Mouse (Mus musculus) megakaryocyte, embryonic 14.5 days (primary cell): ENCODE data around the gene Gm9639. TPM values are rescaled to one million over a fixed set of nuclear protein-coding genes. Genes with fewer than 3 reads are reported as not detected.
"Not testable (repeated sequence)": the region's sequence is repeated elsewhere in the genome, so short reads cannot be mapped to it uniquely, and the experiment has no call there.

ENCODE experiments used
- H3K27me3 ChIP-seq: replicated peaks from 2 replicates; pipeline ENCODE3; 2012; ENCODE audit warnings: inconsistent platforms
- H3K36me3 ChIP-seq: replicated peaks from 2 replicates; pipeline ENCODE3; 2012; ENCODE audit warnings: low read length, inconsistent platforms, mixed read lengths
- H3K4me1 ChIP-seq: 2 replicates; pipeline ENCODE4 v1.6.1; 2012; ENCODE audit warnings: inconsistent platforms
- H3K4me3 ChIP-seq: replicated peaks from 2 replicates; pipeline ENCODE3; 2012; ENCODE audit warnings: moderate library complexity, mild to moderate bottlenecking, inconsistent platforms
- H3K9me3 ChIP-seq: 2 replicates; pipeline ENCODE4 v1.6.1; 2012; ENCODE audit warnings: inconsistent platforms
- FLI1 ChIP-seq: IDR thresholded peaks from 2 replicates; pipeline ENCODE4 v1.6.1; 2012; ENCODE audit warnings: low read length, inconsistent platforms, mixed read lengths
- GATA1 ChIP-seq: IDR thresholded peaks from 3 replicates; pipeline ENCODE4 v1.6.1; 2012; ENCODE audit warnings: mixed read lengths, low read length, inconsistent platforms, borderline replicate concordance
- polyA plus RNA-seq: library from polyadenylated mRNA; stranded (reverse); fragments of >175 nt; gene quantifications from 2 replicates; pipeline ENCODE4 v1.2.3, GENCODE M21; 2012; ENCODE audit warnings: low replicate concordance; ENCODE audit not compliant: insufficient read depth

Gm9639 gene
- polyA plus RNA-seq, 1 experiment, result not detected

DNA sequence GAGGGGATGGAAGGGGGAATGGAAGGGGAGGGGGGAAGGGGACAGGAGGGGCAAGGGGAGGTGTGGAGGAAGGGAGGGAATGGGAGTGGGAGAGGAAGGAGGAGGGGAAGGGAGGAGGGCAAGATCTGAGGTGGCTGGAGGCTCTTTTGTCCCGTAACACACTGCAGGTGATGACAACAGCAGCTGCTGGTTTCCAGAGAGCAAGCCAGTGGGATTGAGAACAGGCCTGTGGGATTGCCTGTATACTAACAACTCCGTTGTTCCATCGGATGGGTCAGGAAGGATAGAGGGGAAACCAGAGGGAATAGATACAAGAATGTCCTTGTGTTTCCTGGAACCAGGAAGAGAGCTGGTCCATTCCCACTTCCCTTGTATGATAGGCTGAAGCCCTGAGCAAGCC is 2.8 kb upstream of the Gm9639 start:
- Histone ChIP-seq H3K27me3 (peaks cover 35% of the 10 kb centered on the region), H3K4me3 (no peak overlapping the region), H3K9me3 (no peaks in the 10 kb centered on the region), H3K4me1 (peaks cover 42% of the 10 kb centered on the region), H3K36me3 (no peaks in the 10 kb centered on the region)
- TF ChIP-seq FLI1, result no peak
- TF ChIP-seq GATA1, result no peak

DNA sequence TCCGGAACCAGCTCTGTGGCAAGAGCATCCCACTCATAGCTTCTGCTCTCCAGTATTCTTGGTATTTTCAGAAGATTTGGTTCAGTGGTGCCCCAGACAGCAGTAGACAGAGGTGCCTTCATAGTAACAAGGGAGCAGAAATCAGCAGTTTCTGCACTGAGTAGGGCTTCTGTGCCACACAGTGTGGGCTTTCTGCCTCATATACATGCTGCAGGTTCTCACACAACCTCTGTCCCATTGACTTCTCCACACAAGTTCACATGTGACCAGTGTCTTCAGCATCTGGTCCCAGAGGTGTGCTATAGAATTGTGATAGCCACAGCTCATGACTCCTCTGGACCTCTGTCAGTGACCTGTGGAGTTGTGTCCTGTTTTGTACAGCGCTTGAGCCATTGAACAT is 6.3 kb downstream of the Gm9639 start:
- TF ChIP-seq GATA1, result no peak
- no peak for TF ChIP-seq FLI1
- H3K9me3 ChIP-seq, result no peaks in the 10 kb centered on the region
- no peak overlapping the region for H3K4me3 ChIP-seq
- no peaks in the 10 kb centered on the region for H3K4me1 ChIP-seq
- no peaks in the 10 kb centered on the region for H3K36me3 ChIP-seq
- H3K27me3 ChIP-seq, result peaks cover 9% of the 10 kb centered on the region

DNA sequence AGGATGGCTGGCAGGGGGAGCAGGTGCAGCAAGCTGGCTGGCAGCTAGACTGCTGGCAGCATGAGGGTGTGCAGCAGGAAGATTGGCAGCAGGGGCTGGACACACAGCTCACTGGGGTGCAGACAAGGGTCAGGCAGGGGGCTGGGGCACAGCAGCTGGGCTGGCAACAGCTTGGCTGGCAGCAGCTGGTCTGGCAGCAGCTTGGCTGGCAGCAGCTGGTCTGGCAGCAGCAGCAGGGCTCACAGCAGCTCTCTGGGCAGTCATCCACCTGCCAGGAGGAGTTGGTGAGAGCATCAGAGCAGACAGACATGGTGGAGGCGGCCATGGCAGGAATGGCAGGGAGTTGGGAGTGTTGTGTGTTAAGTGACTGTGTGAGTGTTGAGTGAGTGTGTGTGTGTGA is 7.0 kb downstream of the Gm9639 start, which contains the start of gene Gm7137:
Gm7137 (minus strand) TSS at position 325 of the 400 bp plus-strand sequence.
- not testable (repeated sequence) for H3K9me3 ChIP-seq, H3K27me3 ChIP-seq, H3K36me3 ChIP-seq, H3K4me1 ChIP-seq, H3K4me3 ChIP-seq

DNA sequence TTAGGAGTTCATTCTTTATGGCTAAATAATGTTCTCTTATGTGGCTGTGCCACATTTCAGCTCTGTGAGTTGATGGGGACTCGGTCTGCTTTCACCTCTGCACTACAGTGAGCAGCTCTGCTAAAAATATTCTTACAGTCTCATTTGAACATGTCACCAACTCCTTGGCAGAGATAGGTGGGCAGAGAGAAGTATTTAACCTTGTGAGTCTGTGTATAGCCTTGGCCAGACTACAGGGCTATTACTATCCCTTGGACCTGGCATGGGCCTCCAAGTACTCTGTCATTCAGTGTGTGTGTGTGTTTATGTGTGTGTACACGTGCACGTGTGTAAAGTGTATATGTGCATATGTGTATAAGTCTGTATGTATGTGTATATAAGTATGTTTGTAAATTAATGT is 11.5 kb downstream of the Gm9639 start:
- H3K36me3 ChIP-seq, H3K4me3 ChIP-seq, H3K9me3 ChIP-seq, H3K4me1 ChIP-seq, H3K27me3 ChIP-seq: not testable (repeated sequence)

DNA sequence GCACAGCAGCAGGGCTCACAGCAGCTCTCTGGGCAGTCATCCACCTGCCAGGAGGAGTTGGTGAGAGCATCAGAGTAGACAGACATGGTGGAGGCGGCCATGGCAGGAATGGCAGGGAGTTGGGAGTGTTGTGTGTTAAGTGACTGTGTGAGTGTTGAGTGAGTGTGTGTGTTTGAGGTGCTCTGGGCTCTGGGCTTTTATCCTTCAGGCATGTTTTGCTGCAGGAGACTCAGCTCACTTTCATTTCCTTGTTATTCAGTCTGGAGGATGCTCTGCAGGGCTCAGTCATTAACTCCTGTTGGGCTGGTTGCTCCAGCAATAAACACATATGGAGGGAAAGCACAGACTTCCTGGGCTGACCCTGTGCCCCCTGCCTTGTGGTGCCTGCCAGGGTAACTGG is 12.4 kb downstream of the Gm9639 start, which contains the start of gene Gm3250:
Gm3250 (minus strand) TSS at position 101 of the 400 bp plus-strand sequence.
- not testable (repeated sequence) for H3K36me3 ChIP-seq, H3K4me1 ChIP-seq, H3K4me3 ChIP-seq, H3K9me3 ChIP-seq, H3K27me3 ChIP-seq

DNA sequence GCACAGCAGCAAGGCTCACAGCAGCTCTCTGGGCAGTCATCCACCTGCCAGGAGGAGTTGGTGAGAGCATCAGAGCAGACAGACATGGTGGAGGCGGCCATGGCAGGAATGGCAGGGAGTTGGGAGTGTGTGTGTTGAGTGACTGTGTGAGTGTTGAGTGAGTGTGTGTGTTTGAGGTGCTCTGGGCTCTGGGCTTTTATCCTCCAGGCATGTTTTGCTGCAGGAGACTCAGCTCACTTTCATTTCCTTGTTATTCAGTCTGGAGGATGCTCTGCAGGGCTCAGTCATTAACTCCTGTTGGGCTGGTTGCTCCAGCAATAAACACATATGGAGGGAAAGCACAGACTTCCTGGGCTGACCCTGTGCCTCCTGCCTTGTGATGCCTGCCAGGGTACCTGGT is 18.0 kb downstream of the Gm9639 start, which contains the start of gene Gm7138:
Gm7138 (minus strand) TSS at position 101 of the 400 bp plus-strand sequence.
- not testable (repeated sequence) for H3K4me1 ChIP-seq, H3K36me3 ChIP-seq, H3K9me3 ChIP-seq, H3K4me3 ChIP-seq, H3K27me3 ChIP-seq

DNA sequence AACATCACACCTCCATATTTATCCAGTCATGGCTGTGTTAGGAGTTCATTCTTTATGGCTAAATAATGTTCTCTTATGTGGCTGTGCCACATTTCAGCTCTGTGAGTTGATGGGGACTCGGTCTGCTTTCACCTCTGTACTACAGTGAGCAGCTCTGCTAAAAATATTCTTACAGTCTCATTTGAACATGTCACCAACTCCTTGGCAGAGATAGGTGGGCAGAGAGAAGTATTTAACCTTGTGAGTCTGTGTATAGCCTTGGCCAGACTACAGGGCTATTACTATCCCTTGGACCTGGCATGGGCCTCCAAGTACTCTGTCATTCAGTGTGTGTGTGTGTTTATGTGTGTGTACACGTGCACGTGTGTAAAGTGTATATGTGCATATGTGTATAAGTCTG is 22.7 kb downstream of the Gm9639 start:
- not testable (repeated sequence) for H3K4me1 ChIP-seq, H3K36me3 ChIP-seq, H3K4me3 ChIP-seq, H3K27me3 ChIP-seq, H3K9me3 ChIP-seq

DNA sequence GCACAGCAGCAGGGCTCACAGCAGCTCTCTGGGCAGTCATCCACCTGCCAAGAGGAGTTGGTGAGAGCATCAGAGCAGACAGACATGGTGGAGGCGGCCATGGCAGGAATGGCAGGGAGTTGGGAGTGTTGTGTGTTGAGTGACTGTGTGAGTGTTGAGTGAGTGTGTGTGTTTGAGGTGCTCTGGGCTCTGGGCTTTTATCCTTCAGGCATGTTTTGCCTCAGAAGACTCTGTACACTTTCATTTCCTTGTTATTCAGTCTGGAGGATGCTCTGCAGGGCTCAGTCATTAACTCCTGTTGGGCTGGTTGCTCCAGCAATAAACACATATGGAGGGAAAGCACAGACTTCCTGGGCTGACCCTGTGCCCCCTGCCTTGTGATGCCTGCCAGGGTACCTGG is 23.7 kb downstream of the Gm9639 start, which contains the start of gene Gm3238:
Gm3238 (minus strand) TSS at position 101 of the 400 bp plus-strand sequence.
- not testable (repeated sequence) for H3K36me3 ChIP-seq, H3K4me3 ChIP-seq, H3K9me3 ChIP-seq, H3K27me3 ChIP-seq, H3K4me1 ChIP-seq

DNA sequence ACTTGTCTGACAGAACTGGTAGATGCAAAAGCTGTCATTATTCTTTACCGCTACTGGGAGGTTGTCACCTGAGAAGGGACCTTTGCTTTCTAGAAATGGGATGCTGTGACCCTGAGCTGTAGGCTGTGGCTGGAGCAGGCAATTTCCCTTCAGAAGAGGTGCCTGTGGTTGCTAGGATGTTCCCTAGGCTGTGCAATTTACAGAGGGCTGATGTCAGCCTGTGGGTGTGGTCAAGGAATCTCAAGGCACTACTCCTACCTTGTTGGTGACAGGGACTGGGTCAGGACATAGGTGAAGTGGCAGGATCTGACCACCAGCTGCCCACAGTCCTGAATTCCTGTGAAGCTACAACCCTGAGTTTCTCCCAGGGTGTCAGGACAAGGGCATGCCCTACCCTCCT is 25.1 kb downstream of the Gm9639 start:
- peaks cover 8% of the 10 kb centered on the region for H3K27me3 ChIP-seq
- H3K9me3 ChIP-seq, result no peaks in the 10 kb centered on the region
- H3K4me3 ChIP-seq, result no peak overlapping the region
- TF ChIP-seq FLI1 (no peak), GATA1 (no peak)
- no peaks in the 10 kb centered on the region for H3K36me3 ChIP-seq
- no peaks in the 10 kb centered on the region for H3K4me1 ChIP-seq

DNA sequence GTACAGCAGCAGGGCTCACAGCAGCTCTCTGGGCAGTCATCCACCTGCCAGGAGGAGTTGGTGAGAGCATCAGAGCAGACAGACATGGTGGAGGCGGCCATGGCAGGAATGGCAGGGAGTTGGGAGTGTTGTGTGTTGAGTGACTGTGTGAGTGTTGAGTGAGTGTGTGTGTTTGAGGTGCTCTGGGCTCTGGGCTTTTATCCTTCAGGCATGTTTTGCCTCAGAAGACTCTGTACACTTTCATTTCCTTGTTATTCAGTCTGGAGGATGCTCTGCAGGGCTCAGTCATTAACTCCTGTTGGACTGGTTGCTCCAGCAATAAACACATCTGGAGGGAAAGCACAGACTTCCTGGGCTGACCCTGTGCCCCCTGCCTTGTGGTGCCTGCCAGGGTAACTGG is 35.3 kb downstream of the Gm9639 start, which contains the start of gene Gm3233:
Gm3233 (minus strand) TSS at position 101 of the 400 bp plus-strand sequence.
- not testable (repeated sequence) for H3K36me3 ChIP-seq, H3K9me3 ChIP-seq, H3K4me1 ChIP-seq, H3K4me3 ChIP-seq
- H3K27me3 ChIP-seq, result peaks cover 11% of the 10 kb centered on the region

DNA sequence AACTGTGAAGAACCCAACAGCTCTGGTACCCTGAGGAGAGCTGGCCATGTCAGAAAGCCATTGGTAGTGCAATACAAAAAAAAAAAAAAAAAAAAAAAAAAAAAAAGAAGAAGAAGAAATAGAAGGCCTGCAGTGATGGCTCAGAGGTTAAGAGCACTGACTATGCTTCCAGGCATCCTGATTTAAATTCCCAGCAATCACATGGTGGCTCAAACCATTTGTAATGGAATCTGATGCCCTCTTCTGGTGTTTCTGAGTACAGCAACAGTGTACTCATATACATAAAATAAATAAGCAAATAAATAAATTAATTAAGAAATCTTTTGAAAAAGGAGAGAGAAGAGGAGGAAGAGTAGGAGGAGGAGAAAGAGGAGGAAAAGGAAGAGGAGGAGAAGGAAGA is 41.4 kb downstream of the Gm9639 start:
- Histone ChIP-seq H3K36me3 (no peaks in the 10 kb centered on the region), H3K4me1 (peaks cover 5% of the 10 kb centered on the region; the same call in 1 of the 2 replicates), H3K9me3 (peaks cover 10% of the 10 kb centered on the region), H3K27me3 (peaks cover 24% of the 10 kb centered on the region), H3K4me3 (no peak overlapping the region)
- no peak for TF ChIP-seq FLI1
- no peak for TF ChIP-seq GATA1

DNA sequence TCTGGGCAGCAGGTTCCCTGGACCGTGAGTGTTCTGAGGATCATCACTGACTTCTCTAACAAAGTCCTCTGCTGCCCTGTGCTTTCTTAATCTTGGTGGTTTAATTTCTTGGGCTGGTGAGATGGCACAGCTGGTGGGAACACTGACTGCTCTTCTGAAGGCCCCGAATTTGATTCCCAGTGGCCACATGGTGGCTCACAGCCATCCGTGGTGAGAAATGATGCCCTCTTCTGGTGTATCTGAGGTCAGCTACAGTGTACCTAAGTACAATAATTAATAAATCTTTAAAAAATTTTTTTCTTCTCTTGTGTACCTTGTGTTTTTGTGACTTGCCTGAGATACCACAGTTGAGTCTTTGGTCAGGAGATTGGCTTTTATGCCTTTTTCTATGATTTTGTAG is 42.6 kb downstream of the Gm9639 start:
- not testable (repeated sequence) for H3K4me3 ChIP-seq, H3K36me3 ChIP-seq, H3K4me1 ChIP-seq
- Histone ChIP-seq H3K27me3 (peaks cover 25% of the 10 kb centered on the region), H3K9me3 (peaks cover 21% of the 10 kb centered on the region)

DNA sequence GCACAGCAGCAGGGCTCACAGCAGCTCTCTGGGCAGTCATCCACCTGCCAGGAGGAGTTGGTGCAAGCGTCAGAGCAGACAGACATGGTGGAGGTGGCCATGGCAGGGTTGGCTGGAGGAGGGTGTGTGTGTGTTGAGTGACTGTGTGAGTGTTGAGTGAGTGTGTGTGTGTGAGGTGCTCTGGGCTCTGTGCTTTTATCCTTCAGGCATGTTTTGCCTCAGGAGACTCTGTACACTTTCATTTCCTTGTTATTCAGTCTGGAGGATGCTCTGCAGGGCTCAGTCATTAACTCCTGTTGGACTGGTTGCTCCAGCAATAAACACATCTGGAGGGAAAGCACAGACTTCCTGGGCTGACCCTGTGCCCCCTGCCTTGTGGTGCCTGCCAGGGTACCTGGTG is 43.6 kb downstream of the Gm9639 start, which contains the start of gene Gm9736:
Gm9736 (minus strand) TSS at position 101 of the 400 bp plus-strand sequence.
- not testable (repeated sequence) for H3K4me1 ChIP-seq

DNA sequence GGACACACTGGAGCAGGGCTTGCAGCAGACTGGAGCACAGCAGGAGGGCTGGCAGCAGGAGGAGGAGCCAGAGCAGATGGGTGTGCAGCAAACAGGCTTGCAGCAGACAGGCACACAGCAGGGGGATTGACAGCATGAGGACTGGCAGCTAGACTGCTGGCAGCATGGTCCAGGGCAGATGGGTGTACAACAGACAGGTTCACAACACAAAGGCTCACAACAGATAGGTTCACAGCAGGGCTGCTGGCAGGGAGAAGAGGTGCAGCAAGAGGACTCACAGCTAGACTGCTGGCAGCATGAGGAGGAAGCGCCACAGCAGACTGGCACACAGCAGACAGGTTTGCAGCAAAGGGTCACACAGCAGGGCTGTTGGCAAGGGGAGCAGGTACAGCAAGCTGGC is 44.2 kb downstream of the Gm9639 start:
- H3K4me1 ChIP-seq, H3K36me3 ChIP-seq: not testable (repeated sequence)
- Histone ChIP-seq H3K9me3 (peaks cover 34% of the 10 kb centered on the region), H3K27me3 (peaks cover 28% of the 10 kb centered on the region), H3K4me3 (peak overlapping the region; percentile 50)

More for the DNA sequence above, 43.6 kb downstream of the Gm9639 start, which contains the start of gene Gm9736:
- not testable (repeated sequence) for H3K36me3 ChIP-seq
- Histone ChIP-seq H3K27me3 (peaks cover 23% of the 10 kb centered on the region), H3K4me3 (peak within 1 kb of the TSS; percentile 50), H3K9me3 (peaks cover 29% of the 10 kb centered on the region)
